Mouse (Mus musculus) Muller cell, postnatal 12 days (primary cell): Measurements from ENCODE around the gene Cdk17.

Source experiments
- DNase-seq: peaks from one replicate; pipeline ENCODE4 v3.0.0-alpha.2; 2015; ENCODE audit errors: inconsistent ontology term

The Cdk17 gene

DNA sequence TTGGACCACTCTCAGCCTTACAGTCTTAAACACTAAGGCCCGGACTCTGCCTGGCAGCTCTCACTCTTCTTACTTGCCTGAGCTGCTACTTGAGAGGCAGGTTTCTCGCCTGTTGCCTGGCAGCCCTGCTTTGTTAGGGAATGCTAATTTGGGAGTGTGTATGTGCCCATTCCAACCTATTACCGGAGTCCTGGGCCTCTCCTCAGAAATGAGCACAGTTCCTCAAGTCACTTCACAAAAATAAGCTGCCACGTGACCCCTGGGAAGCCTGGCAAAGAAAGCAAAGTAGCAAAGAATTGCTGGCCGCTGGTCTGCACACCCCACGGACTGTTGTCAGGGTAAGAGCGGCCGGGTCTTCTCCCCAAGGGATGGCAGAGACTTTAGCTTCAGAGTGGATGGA is 102.8 kb downstream of the Cdk17 start:
- no peak for DNase-seq

DNA sequence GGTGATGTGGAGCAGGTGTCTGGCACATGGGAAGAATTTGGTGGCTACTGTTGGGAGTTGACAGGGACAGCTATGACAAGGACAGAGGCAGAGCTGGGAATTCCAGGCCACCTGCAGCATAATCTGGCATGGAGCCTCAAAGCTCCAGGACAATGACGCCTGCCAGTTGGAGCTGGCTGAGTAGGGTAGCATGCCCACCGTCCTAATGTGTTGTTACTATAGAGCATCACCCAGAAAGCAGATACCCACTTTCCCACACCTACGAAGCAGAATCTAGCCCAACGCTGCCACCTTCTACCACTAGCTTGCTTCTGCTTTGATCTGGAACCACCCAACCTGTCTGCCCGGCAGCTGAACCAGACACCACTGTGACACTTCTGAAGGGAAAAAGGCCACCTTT is 103.3 kb downstream of the Cdk17 start:
- DNase-seq = no peak

DNA sequence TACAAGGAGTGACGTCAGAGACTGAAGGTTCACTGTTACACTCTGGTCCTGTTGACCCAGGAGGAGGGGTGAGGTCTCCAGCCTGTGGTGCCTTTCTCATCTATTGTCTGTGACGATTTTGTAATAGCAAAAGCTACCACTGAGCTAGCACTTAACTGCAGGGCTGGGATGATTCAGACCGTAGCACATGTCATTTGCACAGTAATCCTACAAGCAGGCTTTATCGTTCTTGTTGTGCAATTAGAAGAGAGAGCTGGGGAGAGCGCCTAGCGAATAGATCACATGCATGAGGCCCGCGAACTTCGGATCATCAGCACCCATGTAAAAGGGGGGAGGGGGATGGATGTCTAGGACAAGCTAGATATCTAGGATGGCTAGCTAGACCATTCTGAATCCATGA is 105.2 kb downstream of the Cdk17 start:
- no peak for DNase-seq

DNA sequence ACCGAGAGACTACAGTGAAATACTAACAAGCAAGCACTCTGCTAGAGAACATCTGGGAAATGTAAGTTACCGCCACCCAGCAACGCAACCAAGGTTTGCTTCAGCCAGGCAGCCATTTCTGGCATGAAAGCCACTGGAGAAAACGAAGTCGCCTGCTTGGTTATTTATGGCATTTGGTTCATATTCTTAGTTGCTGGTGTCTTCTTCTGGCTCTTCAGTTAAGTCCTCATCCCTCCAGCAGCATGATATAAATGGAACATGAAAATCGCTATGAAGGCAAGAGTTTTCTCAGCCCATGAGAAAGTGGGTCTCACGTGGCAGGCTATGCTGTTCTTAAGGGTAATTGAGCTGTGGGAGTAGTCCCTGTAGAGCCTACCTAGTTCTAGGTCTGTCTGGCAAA is 105.8 kb downstream of the Cdk17 start:
- no peak for DNase-seq

DNA sequence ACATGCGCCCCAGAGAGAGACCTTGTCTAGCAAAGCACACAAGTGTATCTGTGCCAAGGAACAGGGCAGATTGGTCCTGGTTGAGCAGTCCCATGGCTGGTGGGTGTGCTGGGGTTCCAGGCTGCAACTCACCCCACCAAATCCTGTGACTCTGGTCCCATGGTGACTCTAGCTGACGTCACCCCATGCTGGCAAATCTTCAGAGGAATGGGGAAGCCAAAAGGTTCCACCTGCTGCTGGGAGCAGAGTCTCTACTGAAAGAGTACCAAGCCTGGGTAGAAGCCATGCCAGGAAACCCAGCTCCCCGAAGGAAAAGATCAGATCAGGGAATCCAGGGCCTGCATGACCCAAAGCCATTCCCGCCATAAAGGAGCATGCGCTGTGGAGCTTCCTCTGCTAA is 106.8 kb downstream of the Cdk17 start:
- DNase-seq = no peak

DNA sequence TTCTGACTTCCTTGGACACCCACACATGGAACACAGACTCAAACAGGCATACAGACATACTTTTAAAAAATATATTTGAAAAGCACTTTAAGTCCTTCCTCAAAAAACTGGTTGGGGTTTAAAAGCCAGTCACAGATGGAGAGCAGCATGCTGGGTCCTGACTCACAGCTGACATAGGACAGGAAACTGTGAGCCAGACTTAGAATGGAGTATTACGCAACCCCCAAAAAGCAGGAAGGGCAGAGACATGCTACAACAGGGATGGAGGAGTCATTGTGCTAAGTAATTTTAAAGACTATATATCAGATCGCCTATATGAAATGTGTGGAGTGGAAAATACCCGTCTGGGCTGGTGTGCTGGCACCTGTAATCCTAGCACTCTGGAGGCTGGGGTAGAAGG is 107.7 kb downstream of the Cdk17 start:
- DNase-seq = no peak

DNA sequence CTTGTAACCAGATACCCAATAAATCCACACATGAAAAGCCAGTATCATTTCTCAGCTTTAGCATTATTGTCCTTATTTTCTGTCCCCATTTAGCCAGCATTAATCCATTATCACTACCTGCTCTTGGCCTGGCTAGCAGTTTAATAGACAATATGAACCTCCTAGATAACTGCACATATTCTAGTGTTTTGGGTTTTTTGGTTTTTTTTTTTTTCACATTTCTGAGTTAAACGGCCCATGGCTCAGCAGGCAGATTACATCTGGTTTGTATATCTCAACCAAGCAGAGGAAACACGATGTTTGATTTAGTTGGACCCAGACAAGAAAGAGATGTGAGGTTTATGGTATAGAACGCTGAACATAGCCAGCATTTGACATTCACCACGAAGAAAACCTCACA is 109.1 kb downstream of the Cdk17 start:
- DNase-seq = no peak

DNA sequence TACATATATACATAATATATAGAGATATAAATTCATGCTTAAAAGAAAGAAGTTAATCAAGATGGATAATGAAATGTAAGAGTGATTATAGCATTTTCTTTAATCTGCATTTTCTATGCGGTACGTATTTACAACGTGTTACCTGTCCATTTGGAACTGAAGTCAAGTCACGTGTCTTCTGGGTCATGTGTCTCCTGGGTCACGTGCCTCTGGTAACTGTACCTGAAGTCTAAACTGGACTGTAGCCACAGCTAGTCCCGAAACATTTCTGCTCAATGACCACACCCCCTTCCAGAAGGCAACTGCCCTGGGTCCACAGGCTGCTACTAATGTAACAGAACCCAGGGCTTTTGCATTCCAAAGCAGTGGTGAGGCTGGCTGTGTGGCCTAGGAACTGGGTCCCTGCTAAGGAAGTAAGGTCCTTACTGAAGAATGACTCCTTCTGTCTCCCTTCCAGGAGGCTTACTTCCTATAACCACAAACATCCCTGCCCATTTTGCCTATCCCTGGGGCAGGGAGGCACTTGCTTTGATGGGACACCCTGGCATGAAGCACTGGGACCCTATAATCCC is 110.3 kb downstream of the Cdk17 start:
- no peak for DNase-seq

DNA sequence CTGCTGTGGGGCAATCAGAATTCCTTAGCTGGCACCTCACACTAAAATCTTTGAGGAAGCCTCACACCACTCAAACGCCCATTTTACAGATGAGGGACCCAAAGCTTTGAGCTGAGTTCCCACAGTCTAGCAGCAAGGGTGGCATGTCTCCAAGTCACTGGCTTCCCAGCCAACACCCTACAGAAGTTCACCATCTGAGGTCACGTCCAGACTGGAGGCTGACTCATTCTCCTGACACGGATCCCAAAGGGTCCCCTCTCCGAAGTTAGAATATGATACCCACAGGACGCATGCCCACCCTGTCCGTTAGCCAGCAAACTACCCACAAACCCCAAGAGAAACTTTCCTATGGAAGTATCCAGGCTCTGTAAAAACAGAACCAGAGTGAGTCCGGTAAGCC is 111.2 kb downstream of the Cdk17 start:
- DNase-seq = peak; percentile 70

DNA sequence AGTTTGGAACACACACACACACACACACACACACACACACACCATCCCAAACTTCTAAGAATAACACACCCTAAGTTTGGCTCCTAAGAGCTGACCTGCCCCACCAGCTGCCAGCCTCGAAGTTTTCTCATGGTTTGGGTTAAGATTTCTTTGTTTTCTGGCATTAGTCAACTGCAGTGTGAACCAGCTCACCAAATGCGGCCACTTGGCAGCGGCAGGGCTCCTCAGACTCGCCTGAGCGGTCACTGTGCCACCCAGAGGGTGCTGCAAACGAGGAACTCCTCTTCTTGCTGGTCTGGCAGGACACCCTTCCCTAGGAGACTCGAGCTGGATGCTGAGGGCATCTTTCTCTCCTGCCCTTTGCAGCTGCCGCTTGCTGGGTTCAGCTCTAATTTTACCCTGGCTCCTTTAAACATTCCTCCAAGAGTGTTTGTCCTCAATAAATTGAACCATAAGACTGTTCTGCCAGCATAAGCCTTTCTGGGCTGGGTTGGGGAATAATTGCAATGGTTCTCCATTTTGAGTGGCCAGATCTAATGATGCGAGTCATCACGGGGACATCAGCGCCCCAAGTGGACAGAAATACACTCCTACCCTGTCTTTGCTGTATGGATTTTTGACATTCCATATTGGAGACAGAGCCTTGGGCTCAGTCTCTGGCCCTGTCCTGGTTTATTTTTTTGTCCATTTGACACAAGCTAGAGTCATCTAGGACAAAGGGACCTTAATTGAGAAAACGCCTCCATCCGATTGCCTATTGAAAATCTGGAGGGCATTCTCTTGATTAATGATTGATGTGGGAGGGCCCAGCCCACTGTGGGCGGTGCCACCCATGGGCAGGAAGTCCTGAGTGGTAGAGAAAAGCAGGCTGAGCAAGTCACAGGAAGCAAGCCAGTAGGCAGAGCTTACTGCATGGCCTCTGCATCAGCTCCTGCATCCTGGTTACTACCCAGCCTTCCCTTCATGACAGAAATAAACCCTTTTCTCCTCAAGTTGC is 112.6 kb downstream of the Cdk17 start:
- DNase-seq = peak; percentile 91

DNA sequence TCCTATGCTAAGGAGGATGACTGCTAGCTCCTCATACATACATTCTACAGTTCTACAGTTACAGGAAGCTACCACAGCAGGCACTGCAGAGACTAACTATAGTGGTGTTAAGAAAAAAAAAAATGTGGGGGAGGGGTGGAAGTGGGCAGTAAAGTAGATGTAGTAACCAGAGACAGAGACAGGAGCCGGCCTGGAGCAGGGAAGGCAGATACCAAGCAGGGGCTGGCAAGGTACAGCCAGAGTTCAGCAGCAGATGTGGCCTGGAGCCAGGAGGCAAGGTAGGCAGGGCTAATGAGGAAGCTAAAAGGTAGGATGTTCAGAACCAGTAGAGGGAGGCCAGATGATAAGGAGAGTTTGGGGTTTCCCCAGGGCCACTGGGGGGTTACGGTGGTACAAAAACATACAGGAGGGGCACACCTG is 113.6 kb downstream of the Cdk17 start:
- DNase-seq = no peak

DNA sequence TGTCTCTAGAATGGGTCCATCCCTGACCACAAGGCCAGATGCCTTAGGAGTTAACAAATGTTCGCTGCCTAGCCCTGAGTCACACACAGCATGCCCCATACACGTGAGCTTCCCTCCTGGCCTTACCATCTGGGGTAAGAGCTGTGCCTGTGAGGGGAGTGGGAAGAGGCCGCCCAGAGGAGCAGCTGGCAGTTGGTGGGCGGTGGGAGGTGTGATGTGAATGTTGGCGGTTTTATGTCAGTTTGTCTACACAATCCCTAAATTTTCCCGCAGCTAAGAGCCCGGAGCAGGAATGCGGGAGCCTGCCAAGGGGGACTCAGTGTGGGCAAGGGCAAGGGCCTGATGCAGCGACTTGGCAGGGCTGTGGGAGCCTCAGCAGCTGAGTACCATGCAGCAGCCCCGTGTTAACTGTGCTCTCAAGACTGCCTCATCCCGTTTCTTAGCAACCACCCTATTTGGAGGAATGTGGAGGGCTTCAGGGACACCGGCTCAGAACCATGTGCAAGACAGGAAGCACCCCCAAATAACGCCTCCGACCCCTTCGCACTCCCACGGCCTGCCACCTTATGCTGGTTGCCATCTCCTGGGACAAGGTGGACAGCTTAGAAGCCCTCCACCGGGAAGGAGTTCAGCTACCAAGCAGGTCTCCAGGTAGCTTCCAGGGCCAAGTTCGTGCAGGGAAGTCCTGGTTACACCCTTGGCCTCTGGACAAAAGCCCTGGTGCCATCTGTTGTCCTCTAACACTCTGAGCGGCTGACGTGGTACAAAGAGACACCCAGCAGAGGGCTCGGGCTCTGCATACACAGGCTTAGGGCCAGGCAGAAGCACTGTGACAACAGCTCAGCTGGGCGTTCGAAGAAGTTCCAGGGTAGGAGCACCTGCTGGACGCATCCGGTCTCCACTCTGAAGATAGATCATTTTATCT is 114.8 kb downstream of the Cdk17 start:
- peak; percentile 98 for DNase-seq

DNA sequence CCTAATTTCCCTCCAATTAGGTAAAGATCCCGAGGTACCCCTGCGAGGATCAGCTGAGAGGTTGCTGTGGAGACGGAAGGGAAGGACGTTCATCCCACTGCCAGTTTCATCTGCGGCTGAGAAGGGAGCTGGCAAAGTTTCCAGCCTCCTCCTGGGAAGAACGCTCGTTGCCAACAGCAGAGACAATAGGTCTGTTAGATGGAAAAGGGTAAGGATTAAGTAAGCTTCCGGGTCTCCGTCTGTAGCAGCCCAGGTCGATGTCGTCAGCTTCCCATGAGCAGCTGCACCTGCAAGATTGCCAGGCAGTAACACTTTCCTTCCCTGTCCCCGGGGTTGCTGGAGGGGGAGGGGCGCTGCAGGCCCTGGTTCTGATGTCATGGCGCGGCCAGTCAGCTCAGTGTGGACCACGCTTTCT is 115.7 kb downstream of the Cdk17 start:
- peak; percentile 96 for DNase-seq

DNA sequence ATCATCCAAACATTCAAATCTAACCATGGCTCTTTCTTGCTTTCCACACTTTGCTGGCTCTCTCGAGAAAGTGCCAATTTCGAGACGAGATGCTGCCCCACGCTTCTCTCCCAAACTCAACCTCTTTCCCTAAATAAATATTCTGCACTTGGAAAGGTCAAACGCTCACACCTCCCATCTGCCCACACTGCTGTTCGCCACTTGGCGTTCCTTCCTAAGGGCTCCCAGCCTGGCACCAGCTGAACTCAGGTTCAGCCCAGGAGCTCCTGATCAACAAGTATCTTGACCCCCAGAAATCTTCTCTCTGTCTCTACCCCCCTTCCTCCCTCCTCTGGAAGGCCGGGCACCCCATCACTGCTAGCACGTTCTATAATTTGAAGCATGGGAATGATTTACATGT is 116.2 kb downstream of the Cdk17 start:
- DNase-seq = no peak

DNA sequence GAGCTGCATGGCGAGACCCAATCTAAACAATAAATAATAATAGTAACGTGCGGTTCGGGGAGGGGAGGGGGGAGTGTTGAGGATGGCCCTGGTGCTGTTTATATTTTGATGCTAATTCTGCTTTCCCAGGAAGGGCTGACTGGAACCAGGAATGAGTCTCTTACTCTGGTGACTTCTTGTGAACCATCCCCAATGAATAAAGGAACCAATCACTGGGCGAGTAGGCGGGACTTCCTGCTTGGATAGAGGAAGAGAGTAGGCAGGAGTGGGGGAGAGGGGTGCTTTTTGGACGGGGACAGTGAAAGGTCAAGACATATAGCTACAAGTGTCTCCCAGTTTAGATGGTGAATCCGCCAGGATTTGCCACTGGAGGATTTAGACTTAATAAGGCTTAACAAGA is 117.7 kb downstream of the Cdk17 start:
- DNase-seq = no peak

DNA sequence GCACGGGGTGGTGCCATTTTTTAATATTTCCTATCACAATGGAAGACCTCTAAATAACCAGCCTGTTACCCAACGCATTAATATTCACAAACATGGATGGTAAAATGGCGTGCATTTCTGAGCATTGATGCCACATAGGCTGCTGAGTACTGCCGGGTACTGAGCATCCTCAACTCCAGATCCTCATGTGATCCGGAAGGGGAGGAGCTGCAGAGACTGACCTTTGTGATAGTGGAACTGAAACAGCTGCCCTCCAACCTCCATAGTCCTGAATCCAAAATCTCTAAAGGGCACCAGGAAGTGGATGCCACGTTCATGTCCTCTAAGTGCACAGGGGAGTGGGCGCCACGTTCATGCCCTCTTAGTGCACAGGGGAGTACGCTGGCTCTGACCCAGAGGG is 118.4 kb downstream of the Cdk17 start:
- DNase-seq = no peak

DNA sequence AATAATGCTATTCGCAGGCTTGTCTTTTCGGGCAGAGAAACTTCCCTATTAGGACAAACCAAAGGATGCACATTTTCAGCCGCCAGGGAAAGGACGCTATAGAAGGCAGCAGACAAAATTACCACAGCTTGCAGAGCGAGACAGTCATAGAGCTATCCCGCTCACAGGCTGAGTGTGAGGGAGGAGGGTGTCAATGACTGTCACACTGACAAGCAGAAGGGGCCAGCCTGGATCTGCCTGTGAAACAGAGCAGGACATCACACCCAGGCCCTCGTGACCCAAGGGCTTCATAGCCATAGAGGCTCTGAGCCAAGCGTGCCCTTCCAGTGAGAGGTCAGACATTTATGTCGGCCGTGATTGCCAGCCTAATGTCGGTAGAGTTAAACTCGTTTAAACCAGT is 119.9 kb downstream of the Cdk17 start:
- no peak for DNase-seq

DNA sequence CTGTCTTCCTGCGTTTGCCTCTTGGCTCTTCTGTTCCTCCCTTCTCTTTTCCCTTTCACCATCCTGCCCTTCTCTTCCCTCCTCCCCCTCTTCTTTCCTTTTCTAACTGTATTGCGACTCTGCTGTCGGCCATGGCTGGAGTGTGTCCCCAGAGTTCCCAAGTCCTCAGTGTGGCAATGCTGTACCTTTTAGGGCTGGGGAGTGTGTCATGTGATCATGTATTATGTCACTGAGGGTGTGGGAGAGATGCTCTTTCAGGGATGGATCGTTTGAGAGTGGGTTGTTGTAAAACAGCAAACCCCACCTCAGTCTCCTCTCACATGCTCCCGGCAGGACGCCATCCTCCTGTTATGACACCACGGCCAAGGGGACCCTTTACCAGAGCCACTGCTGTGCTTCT is 120.4 kb downstream of the Cdk17 start:
- no peak for DNase-seq

DNA sequence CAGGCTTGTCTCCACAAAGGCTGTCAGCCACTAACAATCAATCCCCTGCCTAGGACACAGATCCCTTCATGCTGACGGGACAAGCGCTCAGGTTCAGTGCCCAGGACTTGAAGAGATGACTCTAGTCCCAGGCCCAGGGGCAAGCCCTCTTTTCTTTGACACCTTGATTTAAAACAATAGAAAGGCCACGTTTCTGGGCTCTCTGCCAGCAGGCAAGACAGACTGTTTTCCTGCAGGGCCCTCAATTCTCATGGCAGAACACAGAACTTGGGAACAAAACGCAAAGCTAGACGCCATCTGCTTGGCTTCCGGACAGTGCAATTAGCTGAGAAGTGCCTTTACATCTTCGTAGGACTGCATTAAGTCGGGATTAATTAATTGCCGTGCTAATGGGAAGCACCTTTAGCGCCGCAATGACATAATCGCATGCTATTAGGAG is 121.9 kb downstream of the Cdk17 start:
- DNase-seq = no peak

DNA sequence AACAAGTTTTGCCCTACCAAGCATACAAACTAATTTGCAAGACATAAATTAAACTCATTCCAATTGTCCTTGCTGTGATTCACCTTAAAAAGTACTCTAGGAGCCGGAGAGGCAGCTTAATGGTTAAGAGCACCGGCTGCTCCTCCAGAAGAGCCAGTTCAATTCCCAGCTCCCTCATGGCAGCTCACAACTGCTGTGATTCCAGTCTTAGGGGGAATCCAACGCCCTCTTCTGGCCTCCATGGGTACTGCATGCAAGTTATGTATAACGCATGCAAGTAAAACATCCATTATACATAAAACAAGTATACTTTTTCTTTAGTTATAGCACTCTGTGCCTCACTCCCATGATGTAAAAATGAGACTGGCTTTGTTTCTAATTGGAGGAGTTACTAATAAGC is 122.6 kb downstream of the Cdk17 start:
- no peak for DNase-seq

DNA sequence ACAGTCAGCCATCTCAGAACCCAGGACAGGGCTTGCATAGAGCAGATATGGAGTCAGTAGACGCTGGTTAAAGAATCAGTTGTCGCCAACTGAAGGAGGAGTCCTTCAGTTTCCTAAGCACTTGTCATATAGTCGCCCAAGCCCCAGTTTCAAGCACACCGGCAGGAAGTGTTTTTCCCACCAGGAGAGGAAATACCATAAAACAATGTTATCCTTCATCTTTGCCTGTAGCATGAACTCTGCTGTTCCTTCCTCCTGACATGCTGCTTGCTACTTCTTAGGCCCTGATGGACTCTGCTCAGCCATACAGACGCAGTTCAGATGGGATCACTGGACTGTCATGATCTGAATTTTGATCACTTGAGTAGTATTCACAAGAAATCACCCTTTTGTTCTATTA is 124.8 kb downstream of the Cdk17 start:
- DNase-seq = no peak

DNA sequence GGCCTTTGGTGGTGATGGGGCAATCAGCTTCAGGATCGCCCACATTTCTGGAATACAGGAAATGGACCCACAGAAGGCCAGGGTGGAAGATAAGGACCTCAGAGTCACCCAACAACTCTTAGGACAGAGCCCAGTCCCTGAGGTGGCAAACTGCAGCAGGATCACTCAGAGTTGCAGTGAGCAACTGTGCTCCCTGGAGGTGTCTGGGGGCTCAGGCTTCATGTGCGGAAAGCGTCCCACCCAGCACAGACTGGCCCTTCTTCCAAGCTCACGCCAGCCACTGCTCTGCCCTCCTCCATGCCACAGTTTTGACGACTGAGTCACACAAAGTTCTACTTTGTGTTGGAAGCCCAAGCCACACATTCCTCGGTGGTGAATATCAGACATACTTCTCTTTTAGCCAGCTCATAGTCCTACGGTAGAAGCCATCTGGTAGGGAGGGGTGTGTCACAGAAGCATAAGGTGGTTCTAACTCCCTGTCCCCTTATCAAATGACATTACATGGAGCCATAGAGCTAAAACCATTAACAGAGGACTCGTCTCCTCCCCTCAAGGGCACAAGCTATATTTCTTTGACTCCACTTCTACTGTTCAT is 127.0 kb downstream of the Cdk17 start:
- peak; percentile 91 for DNase-seq
